10 mouse cellular contexts compared by ENCODE assay signal in the genomic region with DNA sequence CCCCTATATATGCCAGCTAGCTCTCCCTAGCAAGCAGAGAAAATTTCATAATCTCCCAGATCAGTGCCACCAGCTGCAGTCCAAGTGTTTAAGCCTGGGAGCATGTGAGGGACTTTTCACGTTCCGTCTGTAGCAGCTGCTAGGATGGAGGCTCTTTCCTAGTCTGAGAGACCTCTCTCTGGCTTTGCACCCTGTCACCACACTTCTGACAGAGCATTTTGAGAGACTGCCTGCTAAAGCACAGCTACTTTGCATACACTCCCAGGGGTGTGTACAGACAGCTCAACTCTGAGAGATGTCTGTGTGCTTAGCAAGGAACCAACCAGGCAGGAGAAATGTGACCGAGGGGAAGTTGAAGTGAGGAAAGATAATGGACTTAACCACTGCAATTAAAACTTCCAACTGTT. TPM values are rescaled to one million over a fixed set of nuclear protein-coding genes. Genes with fewer than 3 reads are reported as not detected.
DNase-seq lines count a peak whose midpoint lies in the region; ATAC-seq and TF ChIP-seq lines count a peak whose summit lies in the region.
"Had no signal": no experiment of that assay in that cellular context is flagged by ENCODE, and none has a peak within 500 bp of the region (broad histone marks: within the 10 kb centered on the region; RNA-seq: fewer than 3 reads in every experiment).

No protein-coding gene starts in this region.

- no peak for ATAC-seq in heart, embryonic 14.5 days (ENCODE audit: insufficient number of reproducible peaks, insufficient read depth, low FRiP score, low read depth)
- ATAC-seq in embryonic facial prominence, embryonic 14.5 days (ENCODE audit: low read depth) = peak; percentile 87
- ATAC-seq in monocyte, adult 5-6 weeks (replicated peaks; ENCODE audit: insufficient number of reproducible peaks, low FRiP score, low TSS enrichment, poor library complexity, severe bottlenecking) = 0 out of 2 replicates have a peak, but pooled peaks have one; percentile 24
- no peak for ATAC-seq in activated CD4-positive, CD25-positive, alpha-beta regulatory T cell, adult 4 months
- ATAC-seq: intestine, embryonic 15.5 days had no signal

- H3K4me2 ChIP-seq in heart, embryonic 14.5 days (ENCODE audit: low read length) = 0 out of 2 replicates have a peak overlapping the region, but pooled peaks have one; percentile 2
- no peak overlapping the region for H3K4me2 ChIP-seq in embryonic facial prominence, embryonic 14.5 days (ENCODE audit: low read depth, low read length)
- H3K4me2 ChIP-seq: intestine, embryonic 15.5 days had no signal

- peaks cover 8 to 11% of the 10 kb centered on the region in 2 experiments; a peak in 3 of 4 replicates for H3K4me1 ChIP-seq in heart, embryonic 14.5 days (ENCODE audit: control insufficient read depth in 2 of 2, insufficient read depth in 2 of 2, low read length in 2 of 2)
- peaks cover 14 to 26% of the 10 kb centered on the region in 2 experiments for H3K4me1 ChIP-seq in MEL (ENCODE audit: control insufficient read depth in 1 of 2, insufficient read depth in 2 of 2, low read length in 2 of 2)
- 0 out of 2 replicates have a peak, but pooled peaks cover 1% of the 10 kb centered on the region for H3K4me1 ChIP-seq in embryonic facial prominence, embryonic 14.5 days (ENCODE audit: control insufficient read depth, insufficient read depth, low read length)
- H3K4me1 ChIP-seq: intestine, embryonic 15.5 days had no signal

- no peak overlapping the region for H3K9ac ChIP-seq in heart, embryonic 14.5 days (ENCODE audit: low read length)
- H3K9ac ChIP-seq in MEL (ENCODE audit: control insufficient read depth, low read depth, low read length, poor library complexity, severe bottlenecking) = 0 out of 2 replicates have a peak overlapping the region, but pooled peaks have one; percentile 1
- H3K9ac ChIP-seq in embryonic facial prominence, embryonic 14.5 days (ENCODE audit: low read depth, low read length) = no peak overlapping the region
- H3K9ac ChIP-seq: intestine, embryonic 15.5 days had no signal

- WGBS in heart, embryonic 14.5 days = 15% methylated on average over 3 of the region's 3 CpGs
- 49% methylated on average over 3 of the region's 3 CpGs for WGBS in embryonic facial prominence, embryonic 14.5 days

- no peaks in the 10 kb centered on the region for H3K9me3 ChIP-seq in heart, embryonic 14.5 days (ENCODE audit: control insufficient read depth, low read length)
- H3K9me3 ChIP-seq in MEL (replicated peaks; ENCODE audit: insufficient read depth, low read length) = no peaks in the 10 kb centered on the region
- no peaks in the 10 kb centered on the region for H3K9me3 ChIP-seq in embryonic facial prominence, embryonic 14.5 days (ENCODE audit: control insufficient read depth, low read length)
- H3K9me3 ChIP-seq: intestine, embryonic 15.5 days had no signal

- no peak overlapping the region for H3K4me3 ChIP-seq in heart, embryonic 14.5 days (ENCODE audit: control insufficient read depth in 1 of 2, insufficient read depth in 1 of 2, low read depth in 1 of 2, low read length in 2 of 2)
- H3K4me3 ChIP-seq in MEL (ENCODE audit: control insufficient read depth in 1 of 2, insufficient read depth in 1 of 2, low read depth in 2 of 2, low read length in 2 of 2) = no peak overlapping the region
- no peak overlapping the region for H3K4me3 ChIP-seq in embryonic facial prominence, embryonic 14.5 days (ENCODE audit: low read depth, low read length)
- H3K4me3 ChIP-seq: intestine, embryonic 15.5 days had no signal

- no peaks in the 10 kb centered on the region for H3K79me2 ChIP-seq in MEL (ENCODE audit: control insufficient read depth, insufficient read depth, low read length, poor library complexity)

- no peaks in the 10 kb centered on the region for H3K27me3 ChIP-seq in heart, embryonic 14.5 days (ENCODE audit: control insufficient read depth, insufficient read depth, low read length)
- no peaks in the 10 kb centered on the region for H3K27me3 ChIP-seq in MEL (ENCODE audit: control insufficient read depth in 1 of 2, insufficient read depth in 2 of 2, low read length in 2 of 2)
- H3K27me3 ChIP-seq in embryonic facial prominence, embryonic 14.5 days (replicated peaks; ENCODE audit: control insufficient read depth, insufficient read depth, low read length) = no peaks in the 10 kb centered on the region
- H3K27me3 ChIP-seq: intestine, embryonic 15.5 days had no signal

- TF ChIP-seq POLR2A in MEL (IDR thresholded peaks at IDR 0.05; ENCODE audit: control insufficient read depth in 1 of 2, insufficient read depth in 1 of 2, low read depth in 1 of 2, low read length in 2 of 2, poor library complexity in 1 of 2) = no peak

- TF ChIP-seq RAD21 in MEL (IDR thresholded peaks at IDR 0.05; ENCODE audit: low read depth, low read length) = no peak

- no peak for DNase-seq in heart, postnatal 36 days
- peak; percentile 91 for DNase-seq in MEL (ENCODE audit: low read depth, low spot score)
- DNase-seq in embryonic facial prominence, embryonic 14.5 days (ENCODE audit: low spot score) = peak; percentile 82
- DNase-seq in layer of hippocampus, postnatal 14 days (ENCODE audit: low spot score in 2 of 2) = no peak
- DNase-seq: kidney, postnatal 36 days; thymus, postnatal 14 days had no signal

- intact Hi-C loops in heart, postnatal 36 days (cut with DNase I) = no loop called here

- TF ChIP-seq CTCF in MEL (IDR thresholded peaks at IDR 0.05 in 2 of 3, conservative IDR thresholded peaks at IDR 0.05 in 1 of 3; ENCODE audit: control insufficient read depth in 1 of 3, insufficient read depth in 1 of 3, low read depth in 2 of 3, low read length in 3 of 3, poor library complexity in 1 of 3, severe bottlenecking in 1 of 3) = no peak

- H3K27ac ChIP-seq in heart, embryonic 14.5 days (replicated peaks in 1 of 2; ENCODE audit: control insufficient read depth in 1 of 2, insufficient read depth in 1 of 2, low read depth in 2 of 2, low read length in 2 of 2) = no peak overlapping the region; a peak in 1 of 4 replicates
- peak overlapping the region; percentile 58 for H3K27ac ChIP-seq in MEL (ENCODE audit: control insufficient read depth, low read depth, low read length)
- H3K27ac ChIP-seq in embryonic facial prominence, embryonic 14.5 days (replicated peaks; ENCODE audit: low read depth, low read length) = no peak overlapping the region
- H3K27ac ChIP-seq: intestine, embryonic 15.5 days had no signal

- H3K36me3 ChIP-seq in heart, embryonic 14.5 days (ENCODE audit: control insufficient read depth, insufficient read depth, low read length) = no peaks in the 10 kb centered on the region
- H3K36me3 ChIP-seq in MEL (ENCODE audit: control insufficient read depth in 1 of 2, insufficient read depth in 2 of 2, low read length in 2 of 2) = peaks cover 0 to 20% of the 10 kb centered on the region in 2 experiments; a peak in 2 of 4 replicates
- H3K36me3 ChIP-seq in embryonic facial prominence, embryonic 14.5 days (ENCODE audit: control insufficient read depth, insufficient read depth, low read length) = no peaks in the 10 kb centered on the region
- H3K36me3 ChIP-seq: intestine, embryonic 15.5 days had no signal

- peak; percentile 61; a peak in 3 of 4 replicates for TF ChIP-seq EP300 in MEL (IDR thresholded peaks at IDR 0.05; ENCODE audit: low read depth in 1 of 2, low read length in 2 of 2)

TF ChIP-seq in MEL, 35 proteins besides CTCF, POLR2A, EP300 and RAD21:
- TF ChIP-seq TBP (IDR thresholded peaks at IDR 0.05; ENCODE audit: low read depth, low read length) = peak; percentile 65; the same call in 1 of the 2 replicates
- TF ChIP-seq GABPA (IDR thresholded peaks at IDR 0.05; ENCODE audit: low read depth, low read length) = no peak
- peak; percentile 57; the same call in 1 of the 2 replicates for TF ChIP-seq MXI1 (IDR thresholded peaks at IDR 0.05; ENCODE audit: low read depth, low read length)
- TF ChIP-seq ETS1 (IDR thresholded peaks at IDR 0.05; ENCODE audit: low read depth, low read length) = peak; percentile 54; the same call in 1 of the 2 replicates
- no peak for TF ChIP-seq ZNF384 (IDR thresholded peaks at IDR 0.05; ENCODE audit: low read depth, low read length)
- TF ChIP-seq GATA1 (IDR thresholded peaks at IDR 0.05; ENCODE audit: low read depth, low read length) = peak; percentile 74
- TF ChIP-seq TCF12 (IDR thresholded peaks at IDR 0.05; ENCODE audit: low read depth, low read length) = 0 out of 2 replicates have a peak, but pooled peaks have one; percentile 18

RNA-seq across cellular contexts. Expression of gene Nap1l1, which starts 32.0 kb away (rescaled TPM):
- 124 and 133 TPM in 2 replicates for polyA plus RNA-seq in heart, embryonic 14.5 days (2014; fragmentation: Nextera tagmentation; extraction: Ambion mirVana)
- total RNA-seq in heart, postnatal 36 days (2021) = 10 to 100 TPM; 60.7 to 74.5 TPM
- 183 and 220 TPM in 2 replicates for total RNA-seq in MEL (2012; rRNA removed)
- polyA plus RNA-seq in MEL (2012; ENCODE audit: insufficient read depth in 1 of 2, insufficient read length in 2 of 2, low read depth in 1 of 2, low replicate concordance in 2 of 2, missing spikeins in 1 of 2) = 100 to 1,000 TPM; 296 to 591 TPM
- 234 and 242 TPM in 2 replicates for polyA plus RNA-seq in embryonic facial prominence, embryonic 14.5 days (2014; fragmentation: Nextera tagmentation; extraction: Ambion mirVana)
- total RNA-seq in monocyte, adult 5-6 weeks (2017) = 260 to 307 TPM (median 290 TPM) in 3 replicates
- total RNA-seq in layer of hippocampus, postnatal 14 days (2021) = 100 to 1,000 TPM; 164 to 177 TPM
- 100 to 1,000 TPM; 155 to 159 TPM for polyA plus RNA-seq in activated CD4-positive, CD25-positive, alpha-beta regulatory T cell, adult 4 months (2017; shearing (Covaris generic))

Comparison
In these comparisons a context has a peak if more than half of its experiments do, and no peak if none do; other contexts are left out.
1. ATAC-seq: peak in embryonic facial prominence, embryonic 14.5 days (single experiment) and monocyte, adult 5-6 weeks (single experiment); none in heart, embryonic 14.5 days (single experiment) and activated CD4-positive, CD25-positive, alpha-beta regulatory T cell, adult 4 months (single experiment).
2. DNase-seq: peak in MEL (single experiment) and embryonic facial prominence, embryonic 14.5 days (single experiment); none in heart, postnatal 36 days (0 of 2) and layer of hippocampus, postnatal 14 days (0 of 2).